Mouse (Mus musculus): ENCODE measurements around the gene Fos.

The Fos gene

DNA sequence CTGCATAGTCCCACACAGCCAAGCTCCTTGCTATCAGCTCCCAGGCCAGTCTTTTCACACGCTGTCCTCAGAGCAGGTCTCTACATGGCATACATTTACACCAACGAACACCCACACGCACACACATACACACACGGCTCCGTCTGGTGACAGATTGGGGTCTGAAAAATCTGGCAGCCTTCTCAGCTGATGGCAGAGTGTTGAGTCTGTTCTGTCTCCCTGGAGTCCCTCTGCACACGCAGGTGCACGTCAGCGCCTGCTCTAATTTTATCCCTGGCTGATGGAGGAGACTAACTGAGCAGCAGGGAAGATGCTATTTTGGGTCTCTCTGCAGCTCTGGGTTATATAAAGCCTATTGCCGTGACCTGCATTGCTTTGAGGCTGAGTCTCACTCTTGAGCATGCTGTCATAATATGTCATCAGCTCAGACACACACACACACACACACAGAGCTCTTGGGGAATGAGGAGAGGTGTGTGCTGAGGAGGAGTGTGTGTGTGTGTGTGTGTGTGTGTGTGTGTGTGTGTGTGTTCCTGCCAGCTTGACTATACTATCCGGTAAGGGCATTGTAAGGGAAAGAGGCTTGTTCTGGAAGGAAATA lies 37.6 kb upstream of the Fos start:
- H3K4me1 ChIP-seq (replicated peaks; ENCODE audit: low read depth, low read length), result peaks cover 7% of the 10 kb centered on the region; the same call in 1 of the 2 replicates
- no peak overlapping the region for H3K4me3 ChIP-seq (replicated peaks; ENCODE audit: low read length)
- no peaks in the 10 kb centered on the region for H3K9me3 ChIP-seq (ENCODE audit: low read length)
- peaks cover 8% of the 10 kb centered on the region; the same call in 1 of the 2 replicates for H3K27me3 ChIP-seq (ENCODE audit: insufficient read depth, low read length)
- no peaks in the 10 kb centered on the region for H3K36me3 ChIP-seq (ENCODE audit: insufficient read depth, low read length)
- TF ChIP-seq POU5F1 (IDR thresholded peaks at IDR 0.05; ENCODE audit: borderline replicate concordance, low read length), result no peak
- TF ChIP-seq CTCF (conservative IDR thresholded peaks at IDR 0.05; ENCODE audit: low read length), result no peak
- no peak for TF ChIP-seq NANOG (IDR thresholded peaks at IDR 0.05; ENCODE audit: borderline replicate concordance, low read length)

DNA sequence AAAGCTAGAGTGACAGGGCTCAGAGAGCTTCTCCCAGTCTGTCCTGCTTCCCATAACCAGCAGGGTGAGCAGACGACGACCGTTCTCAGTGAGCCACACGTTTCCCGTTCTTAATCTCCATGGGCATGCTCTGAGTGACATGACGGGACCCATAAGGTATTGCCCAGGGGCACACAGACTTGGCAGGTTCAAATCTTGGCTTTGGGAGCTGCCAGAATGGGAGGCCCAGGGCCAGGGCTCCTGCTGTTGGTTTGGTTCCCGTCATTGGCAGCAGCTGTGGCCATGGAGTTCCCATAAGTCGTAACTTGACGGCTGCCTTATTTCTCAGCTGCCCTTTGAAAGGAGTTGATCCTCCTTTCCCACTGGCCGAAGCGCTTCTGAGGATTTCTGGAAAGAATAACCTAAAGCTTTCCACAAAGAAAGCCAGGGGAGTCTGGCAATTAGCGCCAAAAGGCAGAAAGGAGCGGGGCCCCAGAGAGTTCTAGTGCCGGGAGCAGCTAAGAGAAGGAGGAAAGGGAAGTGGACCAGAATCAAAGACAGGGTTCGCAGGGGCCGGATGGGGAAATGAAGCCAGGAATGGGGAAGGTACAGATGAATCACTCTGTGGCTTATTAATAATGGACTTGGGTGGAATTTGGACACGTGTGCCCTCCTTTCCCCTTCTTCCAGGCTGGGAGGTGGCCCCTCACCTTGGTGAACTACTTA lies 36.4 kb upstream of the Fos start:
- peaks cover 9% of the 10 kb centered on the region; the same call in 1 of the 2 replicates for H3K27me3 ChIP-seq (ENCODE audit: insufficient read depth, low read length)
- TF ChIP-seq NANOG (IDR thresholded peaks at IDR 0.05; ENCODE audit: borderline replicate concordance, low read length) (no peak), POU5F1 (IDR thresholded peaks at IDR 0.05; ENCODE audit: borderline replicate concordance, low read length) (no peak)
- no peaks in the 10 kb centered on the region for H3K36me3 ChIP-seq (ENCODE audit: insufficient read depth, low read length)
- peaks cover 13% of the 10 kb centered on the region; the same call in 1 of the 2 replicates for H3K4me1 ChIP-seq (replicated peaks; ENCODE audit: low read depth, low read length)
- no peak overlapping the region for H3K4me3 ChIP-seq (replicated peaks; ENCODE audit: low read length)
- no peaks in the 10 kb centered on the region for H3K9me3 ChIP-seq (ENCODE audit: low read length)

DNA sequence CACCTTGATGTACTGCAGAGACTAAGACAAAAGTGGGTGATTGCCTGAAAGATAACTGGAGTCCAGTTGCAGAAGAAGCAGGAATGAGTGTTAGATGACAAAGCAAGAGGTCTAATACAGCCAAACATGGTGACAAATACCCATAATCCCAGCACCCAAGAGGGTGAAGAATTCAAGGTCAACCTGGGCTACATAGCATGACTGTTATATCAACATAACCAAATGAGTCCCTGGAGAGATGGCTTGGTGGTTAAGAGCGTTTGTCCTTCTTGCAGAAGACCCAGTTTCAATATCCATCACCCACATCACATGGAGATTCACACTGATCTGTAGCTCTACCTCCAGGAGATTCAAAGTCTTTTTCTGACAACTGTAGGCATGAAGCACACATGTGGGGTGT lies 30.2 kb upstream of the Fos start:
- Histone ChIP-seq H3K4me1 (replicated peaks; ENCODE audit: low read depth, low read length) (peaks cover 32% of the 10 kb centered on the region), H3K4me3 (replicated peaks; ENCODE audit: low read length) (no peak overlapping the region), H3K36me3 (ENCODE audit: insufficient read depth, low read length) (no peaks in the 10 kb centered on the region), H3K9me3 (ENCODE audit: low read length) (no peaks in the 10 kb centered on the region), H3K27me3 (ENCODE audit: insufficient read depth, low read length) (peaks cover 3% of the 10 kb centered on the region; the same call in 1 of the 2 replicates)
- TF ChIP-seq CTCF (conservative IDR thresholded peaks at IDR 0.05; ENCODE audit: low read length) (no peak), NANOG (IDR thresholded peaks at IDR 0.05; ENCODE audit: borderline replicate concordance, low read length) (no peak), POU5F1 (IDR thresholded peaks at IDR 0.05; ENCODE audit: borderline replicate concordance, low read length) (no peak)

DNA sequence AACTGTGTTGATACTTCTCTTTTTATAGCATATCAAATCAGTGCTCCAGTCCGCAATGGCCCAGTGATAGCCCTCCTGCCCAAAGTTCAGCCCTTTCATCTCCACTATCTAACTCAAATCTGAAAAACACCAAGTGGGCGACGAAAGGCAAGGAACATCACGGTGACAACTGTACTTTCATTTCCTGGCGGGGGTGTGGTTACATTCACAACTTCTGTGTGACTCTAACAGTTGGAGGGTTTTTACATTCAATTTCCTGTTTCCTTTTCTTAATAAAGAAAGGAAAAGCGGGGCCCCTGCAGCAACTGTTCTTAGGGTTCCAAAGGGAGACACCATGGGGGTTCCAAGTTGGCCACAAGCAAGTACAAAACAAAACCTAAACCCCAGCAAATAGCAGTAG lies 29.0 kb upstream of the Fos start:
- Histone ChIP-seq H3K27me3 (ENCODE audit: insufficient read depth, low read length) (peaks cover 3% of the 10 kb centered on the region; the same call in 1 of the 2 replicates), H3K4me3 (replicated peaks; ENCODE audit: low read length) (0 out of 2 replicates have a peak overlapping the region, but pooled peaks have one; percentile 20), H3K36me3 (ENCODE audit: insufficient read depth, low read length) (no peaks in the 10 kb centered on the region), H3K4me1 (replicated peaks; ENCODE audit: low read depth, low read length) (peaks cover 35% of the 10 kb centered on the region), H3K9me3 (ENCODE audit: low read length) (no peaks in the 10 kb centered on the region)
- TF ChIP-seq NANOG (IDR thresholded peaks at IDR 0.05; ENCODE audit: borderline replicate concordance, low read length) (no peak), POU5F1 (IDR thresholded peaks at IDR 0.05; ENCODE audit: borderline replicate concordance, low read length) (no peak), CTCF (conservative IDR thresholded peaks at IDR 0.05; ENCODE audit: low read length) (no peak)

DNA sequence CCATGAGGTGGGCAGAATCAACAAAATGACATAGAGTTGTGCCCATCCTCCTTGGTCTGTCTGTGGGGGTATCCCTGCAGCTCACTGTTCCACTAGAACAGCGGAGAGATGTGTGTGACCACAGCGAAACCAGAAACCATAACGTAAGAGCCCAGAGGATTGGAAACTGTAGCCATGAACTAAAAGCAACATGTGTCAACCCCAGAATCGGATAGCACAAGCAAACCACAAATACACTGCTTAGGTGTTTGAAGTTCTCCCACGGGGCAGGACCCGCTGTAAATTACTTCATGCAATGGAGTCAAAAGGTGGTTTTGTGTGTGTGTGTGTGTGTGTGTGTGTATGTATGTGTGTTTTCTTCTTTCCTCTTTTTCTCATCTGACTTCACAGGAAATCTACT lies 26.7 kb upstream of the Fos start:
- Histone ChIP-seq H3K4me1 (replicated peaks; ENCODE audit: low read depth, low read length) (peaks cover 49% of the 10 kb centered on the region), H3K36me3 (ENCODE audit: insufficient read depth, low read length) (no peaks in the 10 kb centered on the region), H3K4me3 (replicated peaks; ENCODE audit: low read length) (no peak overlapping the region), H3K27me3 (ENCODE audit: insufficient read depth, low read length) (no peaks in the 10 kb centered on the region), H3K9me3 (ENCODE audit: low read length) (no peaks in the 10 kb centered on the region)
- TF ChIP-seq NANOG (IDR thresholded peaks at IDR 0.05; ENCODE audit: borderline replicate concordance, low read length) (no peak), CTCF (conservative IDR thresholded peaks at IDR 0.05; ENCODE audit: low read length) (no peak), POU5F1 (IDR thresholded peaks at IDR 0.05; ENCODE audit: borderline replicate concordance, low read length) (no peak)

DNA sequence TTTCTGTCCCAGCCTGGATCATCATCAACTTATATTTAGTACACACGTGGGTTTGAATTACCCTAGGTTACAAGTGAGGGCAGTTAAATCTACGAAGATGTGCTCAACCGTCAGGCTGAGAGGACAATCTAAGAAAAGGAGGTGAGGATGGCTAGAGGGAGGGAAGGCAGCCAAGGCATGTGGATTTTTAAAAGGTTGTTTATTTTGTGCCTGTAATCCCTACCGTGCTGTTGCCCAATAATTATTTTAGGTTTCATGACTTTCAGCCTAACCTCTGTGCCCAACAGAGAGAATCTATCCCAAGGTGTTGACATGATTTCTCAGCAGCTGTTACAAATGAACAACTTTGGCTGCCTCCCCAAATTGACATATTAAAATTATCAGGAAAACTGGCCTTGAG lies 26.2 kb upstream of the Fos start:
- Histone ChIP-seq H3K4me1 (replicated peaks; ENCODE audit: low read depth, low read length) (peaks cover 53% of the 10 kb centered on the region), H3K27me3 (ENCODE audit: insufficient read depth, low read length) (no peaks in the 10 kb centered on the region), H3K36me3 (ENCODE audit: insufficient read depth, low read length) (no peaks in the 10 kb centered on the region), H3K4me3 (replicated peaks; ENCODE audit: low read length) (no peak overlapping the region), H3K9me3 (ENCODE audit: low read length) (no peaks in the 10 kb centered on the region)
- TF ChIP-seq POU5F1 (IDR thresholded peaks at IDR 0.05; ENCODE audit: borderline replicate concordance, low read length) (no peak), CTCF (conservative IDR thresholded peaks at IDR 0.05; ENCODE audit: low read length) (no peak), NANOG (IDR thresholded peaks at IDR 0.05; ENCODE audit: borderline replicate concordance, low read length) (no peak)

DNA sequence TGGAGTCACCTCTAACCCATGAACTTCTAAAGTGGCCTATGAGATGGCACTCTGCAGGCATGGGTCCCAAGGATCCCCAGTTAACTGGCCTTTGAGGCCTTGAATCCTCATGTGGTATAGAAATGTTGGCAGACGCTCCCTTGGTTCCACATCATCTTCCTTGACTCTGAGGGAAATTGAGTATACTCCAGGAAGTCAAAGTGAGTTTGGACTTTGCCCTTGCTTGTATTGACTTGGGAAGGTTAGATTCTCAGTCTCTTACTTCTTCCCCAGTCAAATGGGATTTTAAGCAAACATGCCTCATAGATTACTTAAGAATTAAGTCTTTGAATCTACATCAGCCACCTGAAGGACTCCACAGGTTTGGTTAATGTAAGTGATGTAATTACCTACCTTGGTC lies 24.2 kb upstream of the Fos start:
- no peak overlapping the region for H3K4me3 ChIP-seq (replicated peaks; ENCODE audit: low read length)
- no peaks in the 10 kb centered on the region for H3K27me3 ChIP-seq (ENCODE audit: insufficient read depth, low read length)
- H3K36me3 ChIP-seq (ENCODE audit: insufficient read depth, low read length), result no peaks in the 10 kb centered on the region
- no peaks in the 10 kb centered on the region for H3K9me3 ChIP-seq (ENCODE audit: low read length)
- no peak for TF ChIP-seq NANOG (IDR thresholded peaks at IDR 0.05; ENCODE audit: borderline replicate concordance, low read length)
- TF ChIP-seq CTCF (conservative IDR thresholded peaks at IDR 0.05; ENCODE audit: low read length), result no peak
- TF ChIP-seq POU5F1 (IDR thresholded peaks at IDR 0.05; ENCODE audit: borderline replicate concordance, low read length), result no peak
- peaks cover 66% of the 10 kb centered on the region for H3K4me1 ChIP-seq (replicated peaks; ENCODE audit: low read depth, low read length)

DNA sequence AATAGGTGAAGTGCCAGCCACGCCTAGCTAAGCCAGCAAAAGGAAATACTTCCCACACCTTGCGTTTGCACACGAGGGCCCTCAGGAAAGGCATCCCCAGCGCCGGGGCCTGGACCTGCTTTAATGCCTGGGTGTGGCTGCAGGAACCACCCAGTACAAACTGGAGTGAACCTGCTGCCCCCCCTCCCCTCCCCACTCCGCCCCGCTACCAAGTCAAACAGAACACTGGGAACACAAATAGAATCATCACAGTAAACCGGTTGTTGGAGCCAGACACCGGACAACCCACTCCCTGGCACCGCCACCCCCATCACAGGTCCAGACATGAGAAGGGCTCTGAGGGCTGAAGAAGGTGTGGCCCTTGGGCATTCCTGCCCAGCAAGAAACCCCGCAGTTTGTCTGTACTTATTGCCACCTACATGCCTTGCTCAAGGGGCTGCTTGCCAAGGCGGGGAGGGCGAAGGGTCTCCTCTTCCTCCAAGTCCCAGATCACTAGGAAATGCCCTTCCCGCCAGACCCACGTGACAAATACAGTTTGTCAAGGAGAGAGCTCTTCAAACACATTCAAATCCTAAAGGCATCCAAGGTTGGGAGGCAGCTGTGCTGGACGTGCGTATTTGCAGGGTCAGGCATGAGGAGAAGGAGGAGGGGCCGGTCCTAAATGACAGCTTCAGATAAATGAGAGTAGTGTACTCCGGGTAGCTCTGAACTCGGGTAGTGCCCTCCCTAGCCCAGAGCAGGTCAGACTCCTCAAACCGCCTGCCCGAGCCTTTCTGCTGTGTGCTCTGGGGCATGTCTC lies 21.8 kb upstream of the Fos start:
- no peaks in the 10 kb centered on the region for H3K27me3 ChIP-seq (ENCODE audit: insufficient read depth, low read length)
- H3K4me3 ChIP-seq (replicated peaks; ENCODE audit: low read length), result peak overlapping the region; percentile 70
- TF ChIP-seq CTCF (conservative IDR thresholded peaks at IDR 0.05; ENCODE audit: low read length), result no peak
- no peak for TF ChIP-seq NANOG (IDR thresholded peaks at IDR 0.05; ENCODE audit: borderline replicate concordance, low read length)
- TF ChIP-seq POU5F1 (IDR thresholded peaks at IDR 0.05; ENCODE audit: borderline replicate concordance, low read length), result no peak
- H3K4me1 ChIP-seq (replicated peaks; ENCODE audit: low read depth, low read length), result peaks cover 68% of the 10 kb centered on the region
- H3K9me3 ChIP-seq (ENCODE audit: low read length), result no peaks in the 10 kb centered on the region
- no peaks in the 10 kb centered on the region for H3K36me3 ChIP-seq (ENCODE audit: insufficient read depth, low read length)
